Mouse (Mus musculus) liver, embryonic 15.5 days (tissue): ENCODE results near the gene Mtnr1a. TPM values are rescaled to one million over a fixed set of nuclear protein-coding genes. Genes with fewer than 3 reads are reported as not detected.
"Not testable (repeated sequence)": the region's sequence is repeated elsewhere in the genome, so short reads cannot be mapped to it uniquely, and the experiment has no call there.

Experiments used
- ATAC-seq: fragments of 200-750 bp; cut with Nextera tagmentation; 2 replicates; pipeline ENCODE4 v1.8.0; 2017; ENCODE audit warnings: moderate number of reproducible peaks, mild to moderate bottlenecking, moderate library complexity; ENCODE audit not compliant: insufficient read depth
- H3K27ac ChIP-seq: fragments of 300-500 bp; sonication (generic); replicated peaks from 2 replicates; pipeline ENCODE4 v1.5.1; 2015; ENCODE audit warnings: mild to moderate bottlenecking, inconsistent platforms
- H3K27me3 ChIP-seq: fragments of 300-500 bp; sonication (generic); 2 replicates; pipeline ENCODE4 v1.6.1; 2015; ENCODE audit warnings: mild to moderate bottlenecking, inconsistent platforms
- H3K36me3 ChIP-seq: fragments of 300-500 bp; sonication (generic); replicated peaks from 2 replicates; pipeline ENCODE4 v1.6.1; 2015; ENCODE audit warnings: moderate library complexity, mild to moderate bottlenecking, inconsistent platforms
- H3K4me1 ChIP-seq: fragments of 300-500 bp; sonication (generic); replicated peaks from 2 replicates; pipeline ENCODE4 v1.6.1; 2015; ENCODE audit warnings: inconsistent platforms
- H3K4me2 ChIP-seq: fragments of 300-500 bp; sonication (generic); 2 replicates; pipeline ENCODE4 v1.6.1; 2015; ENCODE audit warnings: moderate library complexity, mild to moderate bottlenecking, inconsistent platforms
- H3K4me3 ChIP-seq: fragments of 300-500 bp; sonication (generic); replicated peaks from 2 replicates; pipeline ENCODE4 v1.5.1; 2015; ENCODE audit warnings: mild to moderate bottlenecking, inconsistent platforms
- H3K9ac ChIP-seq: fragments of 300-500 bp; sonication (generic); 2 replicates; pipeline ENCODE4 v1.6.1; 2015; ENCODE audit warnings: moderate library complexity, mild to moderate bottlenecking, inconsistent platforms
- H3K9me3 ChIP-seq: fragments of 300-500 bp; sonication (generic); replicated peaks from 2 replicates; pipeline ENCODE4 v1.6.1; 2016; ENCODE audit warnings: inconsistent platforms
- WGBS: fragments of 180-500 bp; shearing (Covaris S2); methylation state at CpG from one replicate; pipeline ENCODE4 v1.1.7; 2015; ENCODE audit warnings: mixed read lengths; ENCODE audit not compliant: insufficient replicate concordance; 5-methylcytosine and 5-hydroxymethylcytosine counted together
- polyA plus RNA-seq: library from polyadenylated mRNA; unstranded; fragments of >200 nt; fragmentation: Nextera tagmentation; extraction: Ambion mirVana; gene quantifications from 2 replicates; pipeline ENCODE4 v1.2.1, GENCODE M21; 2015

Mtnr1a gene
- polyA plus RNA-seq, 1 experiment from 2014 or later = not detected

DNA sequence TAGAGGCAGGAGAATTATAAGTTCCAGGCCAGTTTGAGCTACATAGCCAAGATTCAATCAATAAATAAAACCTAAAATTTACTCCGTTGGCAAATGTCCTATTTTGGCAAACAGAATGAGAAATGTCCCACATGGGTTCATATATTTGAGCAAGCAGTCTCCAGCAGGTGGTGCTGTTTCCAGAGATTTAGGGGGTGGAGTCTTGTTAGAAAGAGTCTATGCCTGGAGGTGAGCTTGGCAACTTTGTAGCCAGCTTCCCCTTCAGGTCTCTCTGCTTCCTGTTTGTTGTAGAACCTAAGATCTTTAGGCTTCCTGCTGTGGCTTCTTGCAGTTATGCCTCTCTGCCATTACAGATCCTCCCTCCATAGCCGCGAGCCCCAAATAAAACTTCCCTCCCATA, 13.4 kb upstream of the Mtnr1a start:
- H3K36me3 ChIP-seq = no peaks in the 10 kb centered on the region
- 76% methylated on average over 3 of the region's 3 CpGs for WGBS
- no peaks in the 10 kb centered on the region for H3K4me1 ChIP-seq
- no peak overlapping the region for H3K27ac ChIP-seq
- H3K9ac ChIP-seq = no peak overlapping the region
- no peak overlapping the region for H3K4me2 ChIP-seq
- H3K27me3 ChIP-seq = no peaks in the 10 kb centered on the region
- no peaks in the 10 kb centered on the region for H3K9me3 ChIP-seq
- H3K4me3 ChIP-seq = no peak overlapping the region
- no peak for ATAC-seq

GRCm38 (mm10) chr8:45056810-45057209, 12.1 kb upstream of the Mtnr1a start:
- Histone ChIP-seq H3K9me3 (no peaks in the 10 kb centered on the region), H3K4me2 (no peak overlapping the region), H3K27ac (no peak overlapping the region), H3K36me3 (no peaks in the 10 kb centered on the region), H3K27me3 (no peaks in the 10 kb centered on the region), H3K9ac (no peak overlapping the region), H3K4me1 (no peaks in the 10 kb centered on the region), H3K4me3 (no peak overlapping the region)
- ATAC-seq = no peak
- 17% methylated on average over 3 of the region's 3 CpGs for WGBS

GRCm38 (mm10) chr8:45060083-45060482, 8.9 kb upstream of the Mtnr1a start:
- WGBS = 54% methylated on average over 2 of the region's 2 CpGs
- Histone ChIP-seq H3K4me3 (no peak overlapping the region), H3K4me1 (no peaks in the 10 kb centered on the region), H3K9me3 (no peaks in the 10 kb centered on the region), H3K9ac (no peak overlapping the region), H3K27ac (no peak overlapping the region), H3K4me2 (no peak overlapping the region), H3K36me3 (no peaks in the 10 kb centered on the region), H3K27me3 (no peaks in the 10 kb centered on the region)
- ATAC-seq = no peak

- H3K36me3 ChIP-seq = no peaks in the 10 kb centered on the region
- WGBS = 82% methylated on average over 11 of the region's 11 CpGs
- no peaks in the 10 kb centered on the region for H3K4me1 ChIP-seq
- no peaks in the 10 kb centered on the region for H3K27me3 ChIP-seq
- ATAC-seq = no peak
- H3K9ac ChIP-seq = no peak overlapping the region
- no peaks in the 10 kb centered on the region for H3K9me3 ChIP-seq
- no peak overlapping the region for H3K27ac ChIP-seq
- H3K4me3 ChIP-seq = no peak overlapping the region
- no peak overlapping the region for H3K4me2 ChIP-seq
Measured at GRCm38 (mm10) chr8:45062311-45062710, 6.6 kb upstream of the Mtnr1a start.

- H3K4me3 ChIP-seq = no peak overlapping the region
- H3K4me1 ChIP-seq = no peaks in the 10 kb centered on the region
- H3K9ac ChIP-seq = no peak overlapping the region
- H3K9me3 ChIP-seq = no peaks in the 10 kb centered on the region
- 0 out of 2 replicates have a peak overlapping the region, but pooled peaks have one; percentile 51 for H3K27ac ChIP-seq
- no peaks in the 10 kb centered on the region for H3K27me3 ChIP-seq
- H3K36me3 ChIP-seq = no peaks in the 10 kb centered on the region
- 36% methylated on average over 24 of the region's 25 CpGs for WGBS
- peak; percentile 83 for ATAC-seq
- H3K4me2 ChIP-seq = peak overlapping the region; percentile 36; the same call in 1 of the 2 replicates
Measured at GRCm38 (mm10) chr8:45062982-45063924, 5.7 kb upstream of the Mtnr1a start.

DNA sequence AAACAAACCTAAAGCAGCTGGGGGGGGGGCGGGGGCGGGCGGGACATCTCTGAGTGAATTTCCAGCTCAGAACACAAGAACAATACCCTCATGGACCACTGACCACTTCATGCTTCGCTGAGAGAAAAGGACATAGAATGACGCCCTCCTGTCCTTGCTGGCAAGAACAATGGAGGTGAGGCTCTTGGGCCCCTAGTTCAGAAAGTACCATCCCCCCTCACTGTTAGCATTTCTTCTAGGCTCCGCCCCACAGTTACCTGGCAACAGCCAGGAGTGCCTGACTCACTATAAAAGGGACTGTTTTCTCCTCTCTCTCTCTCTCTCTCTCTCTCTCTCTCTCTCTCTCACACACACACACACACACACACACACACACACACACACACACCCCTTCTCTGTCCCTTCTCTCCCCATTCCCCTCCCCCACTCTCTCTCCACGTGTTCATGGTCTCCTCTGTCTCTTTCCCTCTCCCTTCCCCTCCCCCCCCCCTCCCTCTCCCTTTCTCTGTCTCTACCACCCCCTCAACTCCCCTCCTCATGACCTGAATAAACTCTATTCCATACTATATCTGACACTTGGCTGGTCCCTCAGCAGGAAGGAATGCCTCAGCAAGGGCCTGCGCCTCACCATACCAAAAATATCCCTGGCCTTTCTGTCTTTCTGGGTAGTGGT, 4.6 kb upstream of the Mtnr1a start:
- 33% methylated on average over 8 of the region's 8 CpGs for WGBS
- no peaks in the 10 kb centered on the region for H3K9me3 ChIP-seq
- H3K27me3 ChIP-seq = no peaks in the 10 kb centered on the region
- ATAC-seq = no peak
- H3K36me3 ChIP-seq = no peaks in the 10 kb centered on the region
- H3K4me2 ChIP-seq = no peak overlapping the region
- H3K9ac ChIP-seq = no peak overlapping the region
- no peaks in the 10 kb centered on the region for H3K4me1 ChIP-seq
- no peak overlapping the region for H3K27ac ChIP-seq
- no peak overlapping the region for H3K4me3 ChIP-seq

GRCm38 (mm10) chr8:45065391-45065790, 3.5 kb upstream of the Mtnr1a start:
- ATAC-seq, H3K9ac ChIP-seq, H3K27ac ChIP-seq, H3K36me3 ChIP-seq, H3K4me2 ChIP-seq, H3K9me3 ChIP-seq, H3K27me3 ChIP-seq, H3K4me1 ChIP-seq, H3K4me3 ChIP-seq: not testable (repeated sequence)
- WGBS = 60% methylated on average over 1 of the region's 1 CpGs

DNA sequence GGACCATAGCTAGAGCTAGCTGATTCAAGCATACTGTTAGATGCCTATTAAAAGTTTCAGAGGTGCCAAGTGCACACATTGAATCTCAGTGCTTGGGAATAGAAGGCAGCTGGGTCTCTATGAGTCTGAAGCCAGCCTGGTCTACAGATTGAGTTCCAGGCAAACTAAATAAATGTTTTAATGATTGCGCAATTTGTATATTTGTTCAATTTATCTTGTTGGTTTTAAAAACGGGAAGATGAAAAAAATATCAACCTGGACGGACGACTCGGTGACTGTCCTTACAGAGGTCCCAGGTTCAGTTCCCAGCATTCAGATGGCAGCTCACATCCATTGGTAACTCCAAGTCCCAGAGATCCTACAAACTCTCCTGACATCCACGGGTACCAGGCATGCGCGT, 2.0 kb downstream of the Mtnr1a start:
- H3K4me1 ChIP-seq = no peaks in the 10 kb centered on the region
- H3K36me3 ChIP-seq = no peaks in the 10 kb centered on the region
- no peak overlapping the region for H3K27ac ChIP-seq
- no peaks in the 10 kb centered on the region for H3K27me3 ChIP-seq
- no peak overlapping the region for H3K4me2 ChIP-seq
- H3K9me3 ChIP-seq = no peaks in the 10 kb centered on the region
- H3K4me3 ChIP-seq = no peak overlapping the region
- no peak overlapping the region for H3K9ac ChIP-seq
- ATAC-seq = no peak
- 68% methylated on average over 8 of the region's 8 CpGs for WGBS

DNA sequence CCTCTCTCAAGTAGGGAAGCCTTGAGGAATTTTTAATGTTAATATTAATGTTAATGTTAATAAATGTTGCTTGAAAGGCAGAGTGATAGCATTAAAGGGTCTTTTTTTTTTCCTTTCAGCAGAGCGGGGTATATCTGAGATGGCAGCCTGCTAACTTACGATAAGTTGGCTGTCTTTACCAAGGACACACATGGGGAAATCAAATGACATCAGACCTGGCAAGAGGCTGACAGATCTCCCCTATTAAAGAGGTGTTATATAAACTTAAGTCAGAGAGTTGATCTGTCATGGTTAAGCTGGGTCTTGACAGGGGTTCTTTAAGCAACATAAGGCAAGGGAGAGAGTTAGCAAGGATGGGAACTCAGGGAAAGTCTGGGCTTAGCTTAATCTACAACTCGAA, 11.9 kb downstream of the Mtnr1a start:
- H3K4me2 ChIP-seq = no peak overlapping the region
- H3K4me3 ChIP-seq = no peak overlapping the region
- H3K27me3 ChIP-seq = no peaks in the 10 kb centered on the region
- H3K9me3 ChIP-seq = no peaks in the 10 kb centered on the region
- WGBS = 64% methylated on average over 3 of the region's 3 CpGs
- H3K9ac ChIP-seq = no peak overlapping the region
- no peak for ATAC-seq
- H3K27ac ChIP-seq = no peak overlapping the region
- H3K36me3 ChIP-seq = no peaks in the 10 kb centered on the region
- no peaks in the 10 kb centered on the region for H3K4me1 ChIP-seq

DNA sequence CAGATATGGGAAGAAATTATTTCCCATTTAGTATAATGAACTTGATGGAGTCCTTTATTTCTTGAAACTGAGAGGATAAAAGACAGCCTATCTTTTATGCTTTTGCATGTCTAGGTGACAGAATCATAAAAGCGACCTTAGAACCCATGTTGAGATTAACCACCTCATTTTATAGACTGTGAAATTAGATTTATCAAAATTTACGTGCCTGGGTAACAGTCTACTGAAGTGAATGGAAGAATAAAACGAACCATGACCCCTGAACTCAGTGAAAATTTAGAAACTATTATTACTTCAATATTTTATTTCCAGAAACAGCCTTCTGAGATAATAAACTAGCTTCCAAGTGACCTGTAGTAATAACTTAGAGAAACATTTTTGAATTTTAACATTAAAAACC, 24.7 kb downstream of the Mtnr1a start:
- WGBS = 42% methylated on average over 3 of the region's 3 CpGs
- no peak for ATAC-seq

GRCm38 (mm10) chr8:45109371-45110063, 40.6 kb downstream of the Mtnr1a start:
- peaks cover 8% of the 10 kb centered on the region for H3K27me3 ChIP-seq
- peak overlapping the region; percentile 29; the same call in 1 of the 2 replicates for H3K4me2 ChIP-seq
- no peak for ATAC-seq
- no peak overlapping the region for H3K27ac ChIP-seq
- no peak overlapping the region for H3K4me3 ChIP-seq
- H3K9me3 ChIP-seq = no peaks in the 10 kb centered on the region
- no peak overlapping the region for H3K9ac ChIP-seq
- no peaks in the 10 kb centered on the region for H3K4me1 ChIP-seq
- WGBS = 17% methylated on average over 13 of the region's 13 CpGs
- no peaks in the 10 kb centered on the region for H3K36me3 ChIP-seq

More for the DNA sequence above, 24.7 kb downstream of the Mtnr1a start:
- Histone ChIP-seq H3K4me3 (no peak overlapping the region), H3K9ac (no peak overlapping the region), H3K9me3 (no peaks in the 10 kb centered on the region), H3K4me1 (no peaks in the 10 kb centered on the region), H3K27ac (no peak overlapping the region), H3K36me3 (no peaks in the 10 kb centered on the region), H3K27me3 (no peaks in the 10 kb centered on the region), H3K4me2 (no peak overlapping the region)
